Mouse (Mus musculus) liver, postnatal 0 days (tissue): ENCODE measurements at regions not wholly inside any gene's neighbourhood (a gene's known extent, or its start where the extent isn't known, plus 50 kb on each side); places are given as distances from the start of the nearest gene placed in this dataset.

Source experiments
- CTCF ChIP-seq: sonication (generic); IDR thresholded peaks from 2 replicates; pipeline ENCODE4 v1.5.1; 2016; ENCODE audit warnings: antibody characterized with exemption, low read depth
- EP300 ChIP-seq: IDR thresholded peaks from 2 replicates; pipeline ENCODE4 v1.6.1; 2016; ENCODE audit warnings: antibody characterized with exemption, low read depth, mild to moderate bottlenecking

GRCm38 (mm10) chr1:35765692-35766091 is 302.5 kb upstream of the Hs6st1 start:
- TF ChIP-seq CTCF (no peak), EP300 (no peak)
